Mouse (Mus musculus) G1E-ER4 (cell line): ENCODE results near the gene Slc9a6. TPM values are rescaled to one million over a fixed set of nuclear protein-coding genes. Genes with fewer than 3 reads are reported as not detected.

Experiments used
- GATA1 ChIP-seq: IDR thresholded peaks from one replicate; pipeline ENCODE4 v1.8.0; 2012; ENCODE audit warnings: low read length, inconsistent platforms
- polyA plus RNA-seq: library from polyadenylated mRNA; stranded (reverse); fragments of >175 nt; gene quantifications from 2 replicates; pipeline ENCODE4 v1.2.3, GENCODE M21; 2012

Slc9a6 gene
- polyA plus RNA-seq, 1 experiment = 7.3 TPM

GRCm38 (mm10) chrX:56697886-56698285 is 88.3 kb downstream of the Slc9a6 start:
- TF ChIP-seq GATA1 = no peak

DNA sequence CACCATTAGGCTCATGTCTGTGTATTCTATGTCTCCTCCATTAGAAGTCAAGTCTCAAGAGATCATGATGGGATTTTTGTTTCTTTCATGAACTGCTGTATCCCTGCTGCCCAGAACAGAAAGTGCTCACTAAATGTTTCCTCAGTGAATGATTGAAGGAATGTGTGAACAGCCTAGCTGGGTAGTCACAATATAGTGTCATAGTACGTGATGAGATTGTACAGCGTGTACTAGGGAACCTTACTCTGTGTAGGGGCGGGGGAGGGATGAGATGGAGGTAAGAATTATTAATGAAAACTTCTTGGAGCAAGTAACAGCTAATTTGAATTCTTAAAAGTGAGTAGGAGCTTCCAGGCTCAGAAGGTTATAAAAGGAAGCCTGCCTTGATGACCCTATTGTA is 91.7 kb downstream of the Slc9a6 start:
- TF ChIP-seq GATA1 = no peak

GRCm38 (mm10) chrX:56703965-56704562 is 94.5 kb downstream of the Slc9a6 start:
- TF ChIP-seq GATA1 = no peak

GRCm38 (mm10) chrX:56708592-56709370 is 99.2 kb downstream of the Slc9a6 start:
- TF ChIP-seq GATA1 = no peak

GRCm38 (mm10) chrX:56710522-56710921 is 101.0 kb downstream of the Slc9a6 start:
- TF ChIP-seq GATA1 = no peak

DNA sequence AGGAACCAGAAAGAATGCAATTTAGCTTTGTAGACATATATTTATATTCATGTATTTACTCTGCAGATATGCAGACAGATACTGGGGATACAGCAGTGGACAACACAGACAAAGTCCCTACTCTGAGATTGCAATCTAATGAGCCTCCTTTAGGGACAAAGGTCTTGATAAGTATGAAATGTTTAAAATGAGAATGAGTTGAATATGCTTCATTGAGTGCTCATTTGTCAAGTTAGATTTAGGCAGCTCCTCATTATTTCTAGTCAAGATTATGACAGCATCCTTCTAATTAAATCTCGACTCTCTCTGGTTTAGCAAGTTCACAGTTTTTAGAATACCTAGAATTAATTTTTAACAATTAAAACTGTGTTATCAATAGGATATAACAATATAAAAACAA is 103.1 kb downstream of the Slc9a6 start:
- TF ChIP-seq GATA1 = no peak

Other genes with a start within 250 kb of the Slc9a6 start
- not detected in 2 replicates for gene Smim10l2a, start 235.2 kb upstream of the Slc9a6 start, polyA plus RNA-seq
- not detected in 2 replicates for gene Gm2174, start 161.8 kb upstream of the Slc9a6 start, polyA plus RNA-seq
- 7.9 and 8.8 TPM in 2 replicates for gene Ints6l, start 154.9 kb upstream of the Slc9a6 start, polyA plus RNA-seq
- gene Gm10477, start 85.0 kb upstream of the Slc9a6 start, polyA plus RNA-seq = not detected in 2 replicates
- gene Gm648, start 60.2 kb upstream of the Slc9a6 start, polyA plus RNA-seq = not detected in 2 replicates
- gene Mmgt1, start 11.7 kb upstream of the Slc9a6 start, polyA plus RNA-seq = 0.49 and 0.54 TPM in 2 replicates
- 0.02 and 0.06 TPM in 2 replicates for gene Fhl1, start 122.0 kb downstream of the Slc9a6 start, polyA plus RNA-seq
- not detected in 2 replicates for gene Map7d3, start 212.6 kb downstream of the Slc9a6 start, polyA plus RNA-seq